Mouse (Mus musculus): ENCODE data around the gene Serp1. TPM values are rescaled to one million over a fixed set of nuclear protein-coding genes. Genes with fewer than 3 reads are reported as not detected.

Serp1 gene
- 83.3 and 90.6 TPM in 2 replicates for total RNA-seq (2021)
- long read RNA-seq, full-length matches to known transcripts = 668 of 676 reads
- long read RNA-seq, partial matches to known transcripts = 1 of 676 reads
- long read RNA-seq, other reads (novel, unspliced or antisense) = 7 of 676 reads

- peak; percentile 99 for DNase-seq
Measured at GRCm38 (mm10) chr3:58525652-58526407, at the start of gene Serp1, which contains the start of gene Eif2a. Serp1 (minus strand) TSS chr3:58525892. Eif2a (plus strand) TSS chr3:58525821.

- DNase-seq = no peak
Measured at GRCm38 (mm10) chr3:58570821-58571220, 45.1 kb upstream of the Serp1 start.

- no peak for DNase-seq
Measured at GRCm38 (mm10) chr3:58561437-58561836, 35.7 kb upstream of the Serp1 start.

- no peak for DNase-seq
Measured at GRCm38 (mm10) chr3:58559887-58560286, 34.2 kb upstream of the Serp1 start.

GRCm38 (mm10) chr3:58556649-58557048 lies 31.0 kb upstream of the Serp1 start:
- DNase-seq = no peak

- no peak for DNase-seq
Measured at GRCm38 (mm10) chr3:58552001-58552811, 26.5 kb upstream of the Serp1 start.

GRCm38 (mm10) chr3:58536573-58536972 lies 10.9 kb upstream of the Serp1 start:
- no peak for DNase-seq

GRCm38 (mm10) chr3:58526408-58526737 lies 681 bp upstream of the Serp1 start:
- no peak for DNase-seq

- DNase-seq = peak; percentile 51
Measured at GRCm38 (mm10) chr3:58525166-58525565, 526 bp downstream of the Serp1 start.

- DNase-seq = no peak
Measured at GRCm38 (mm10) chr3:58524246-58524645, 1.4 kb downstream of the Serp1 start.

GRCm38 (mm10) chr3:58523386-58523785 lies 2.3 kb downstream of the Serp1 start:
- no peak for DNase-seq

- DNase-seq = no peak
Measured at GRCm38 (mm10) chr3:58521361-58521760, 4.3 kb downstream of the Serp1 start.

GRCm38 (mm10) chr3:58520286-58520685 lies 5.4 kb downstream of the Serp1 start:
- DNase-seq = no peak

GRCm38 (mm10) chr3:58519536-58519935 lies 6.2 kb downstream of the Serp1 start:
- DNase-seq = peak; percentile 22

GRCm38 (mm10) chr3:58518962-58519361 lies 6.7 kb downstream of the Serp1 start:
- no peak for DNase-seq

- no peak for DNase-seq
Measured at GRCm38 (mm10) chr3:58517800-58518199, 7.9 kb downstream of the Serp1 start.

GRCm38 (mm10) chr3:58517258-58517657 lies 8.4 kb downstream of the Serp1 start:
- DNase-seq = no peak

- no peak for DNase-seq
Measured at GRCm38 (mm10) chr3:58516602-58516976, 9.1 kb downstream of the Serp1 start.

GRCm38 (mm10) chr3:58515947-58516601 lies 9.6 kb downstream of the Serp1 start:
- no peak for DNase-seq

- DNase-seq = no peak
Measured at GRCm38 (mm10) chr3:58513483-58513882, 12.2 kb downstream of the Serp1 start.

GRCm38 (mm10) chr3:58512740-58513139 lies 13.0 kb downstream of the Serp1 start:
- DNase-seq = no peak

GRCm38 (mm10) chr3:58511581-58511980 lies 14.1 kb downstream of the Serp1 start:
- no peak for DNase-seq

All from adrenal gland, postnatal 25 days (tissue).